Mouse (Mus musculus) hindbrain, embryonic 10.5 days (tissue): ENCODE data around the gene Nmnat2. TPM values are rescaled to one million over a fixed set of nuclear protein-coding genes. Genes with fewer than 3 reads are reported as not detected.

Experiments used
- DNase-seq: peaks from one replicate; pipeline ENCODE4 v3.0.0-alpha.2; 2017; ENCODE audit warnings: low spot score
- H3K27ac ChIP-seq: fragments of 300-500 bp; sonication (generic); 2 replicates; pipeline ENCODE4 v1.5.1; 2016; ENCODE audit warnings: mild to moderate bottlenecking, moderate library complexity
- H3K27me3 ChIP-seq: fragments of 300-500 bp; sonication (generic); 2 replicates; pipeline ENCODE4 v1.6.1; 2016; ENCODE audit warnings: mild to moderate bottlenecking; ENCODE audit not compliant: poor library complexity, insufficient read depth, severe bottlenecking
- H3K36me3 ChIP-seq: fragments of 300-500 bp; sonication (generic); 2 replicates; pipeline ENCODE4 v1.6.1; 2016; ENCODE audit warnings: mild to moderate bottlenecking, moderate library complexity
- H3K4me1 ChIP-seq: fragments of 300-500 bp; sonication (generic); replicated peaks from 2 replicates; pipeline ENCODE4 v1.6.1; 2016; ENCODE audit warnings: mild to moderate bottlenecking
- H3K4me3 ChIP-seq: fragments of 300-500 bp; sonication (generic); 2 replicates; pipeline ENCODE4 v1.5.1; 2016; ENCODE audit warnings: mild to moderate bottlenecking, moderate library complexity
- H3K9me3 ChIP-seq: fragments of 300-500 bp; sonication (generic); 2 replicates; pipeline ENCODE4 v1.6.1; 2016; ENCODE audit warnings: mild to moderate bottlenecking, moderate library complexity
- WGBS: fragments of 180-500 bp; shearing (Covaris S2); methylation state at CpG from one replicate; pipeline ENCODE4 v1.1.7; 2016; 5-methylcytosine and 5-hydroxymethylcytosine counted together
- polyA plus RNA-seq: library from polyadenylated mRNA; unstranded; fragments of >200 nt; fragmentation: Nextera tagmentation; extraction: Ambion mirVana; gene quantifications from 2 replicates; pipeline ENCODE4 v1.2.1, GENCODE M21; 2016

Gene Nmnat2
- polyA plus RNA-seq, 1 experiment from 2014 or later, result 20.6 TPM

- DNase-seq, result no peak
- H3K9me3 ChIP-seq, result no peaks in the 10 kb centered on the region
- no peak overlapping the region for H3K27ac ChIP-seq
- H3K27me3 ChIP-seq, result peaks cover 19% of the 10 kb centered on the region
- no peak overlapping the region for H3K4me3 ChIP-seq
- H3K36me3 ChIP-seq, result no peaks in the 10 kb centered on the region
- 39% methylated on average over 6 of the region's 6 CpGs for WGBS
- H3K4me1 ChIP-seq, result peaks cover 66% of the 10 kb centered on the region
Measured at GRCm38 (mm10) chr1:153095328-153095727, 140.5 kb downstream of the Nmnat2 start.

- Histone ChIP-seq H3K4me3 (no peak overlapping the region), H3K4me1 (peaks cover 61% of the 10 kb centered on the region), H3K27me3 (peaks cover 19% of the 10 kb centered on the region), H3K9me3 (no peaks in the 10 kb centered on the region), H3K27ac (peak overlapping the region; percentile 5; the same call in 1 of the 2 replicates), H3K36me3 (no peaks in the 10 kb centered on the region)
- peak; percentile 14 for DNase-seq
- 19% methylated on average over 16 of the region's 16 CpGs for WGBS
Measured at GRCm38 (mm10) chr1:153095826-153096727, 141.3 kb downstream of the Nmnat2 start.

DNA sequence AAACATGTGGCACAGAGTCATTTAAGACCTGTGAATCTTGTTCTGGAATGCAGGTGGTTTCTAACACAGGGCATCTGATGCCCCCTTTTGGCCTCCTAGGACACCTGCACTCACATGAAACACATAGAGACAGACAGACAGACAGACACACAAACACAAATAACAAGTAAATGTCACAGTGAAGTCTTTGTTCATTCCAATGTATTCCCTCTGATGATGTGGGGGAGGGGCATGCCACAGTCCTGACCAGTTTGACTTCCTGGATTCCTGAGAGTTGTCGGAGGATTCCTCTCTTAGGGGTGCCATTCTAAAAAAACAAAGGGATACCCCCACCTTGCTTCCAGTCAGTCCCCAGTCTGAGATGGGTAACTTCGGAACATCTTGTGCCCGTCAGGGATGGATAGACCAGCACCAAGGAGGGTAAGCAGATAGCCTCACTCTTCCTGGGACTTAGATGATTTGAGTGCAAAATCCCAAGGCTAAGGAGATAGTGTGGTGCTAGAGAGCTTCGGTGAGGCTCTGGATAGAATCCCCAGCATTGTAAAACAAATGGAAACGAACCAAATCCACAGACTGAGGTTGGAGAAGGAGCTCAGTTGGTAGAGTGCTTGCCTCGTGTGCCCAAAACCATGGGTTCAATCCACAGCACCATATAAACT, 142.4 kb downstream of the Nmnat2 start:
- DNase-seq, result no peak
- WGBS, result 92% methylated on average over 6 of the region's 6 CpGs
- peaks cover 55% of the 10 kb centered on the region for H3K4me1 ChIP-seq
- H3K9me3 ChIP-seq, result no peaks in the 10 kb centered on the region
- H3K4me3 ChIP-seq, result no peak overlapping the region
- H3K36me3 ChIP-seq, result no peaks in the 10 kb centered on the region
- no peak overlapping the region for H3K27ac ChIP-seq
- peaks cover 19% of the 10 kb centered on the region for H3K27me3 ChIP-seq

GRCm38 (mm10) chr1:153098586-153098985, 143.8 kb downstream of the Nmnat2 start:
- peak overlapping the region; percentile 51 for H3K27ac ChIP-seq
- WGBS, result 32% methylated on average over 11 of the region's 11 CpGs
- H3K9me3 ChIP-seq, result no peaks in the 10 kb centered on the region
- H3K27me3 ChIP-seq, result peaks cover 19% of the 10 kb centered on the region
- no peak overlapping the region for H3K4me3 ChIP-seq
- peak; percentile 26 for DNase-seq
- no peaks in the 10 kb centered on the region for H3K36me3 ChIP-seq
- peaks cover 43% of the 10 kb centered on the region for H3K4me1 ChIP-seq

- H3K36me3 ChIP-seq, result no peaks in the 10 kb centered on the region
- peaks cover 3% of the 10 kb centered on the region; the same call in 1 of the 2 replicates for H3K27me3 ChIP-seq
- no peak overlapping the region for H3K4me3 ChIP-seq
- H3K27ac ChIP-seq, result peak overlapping the region; percentile 54; the same call in 1 of the 2 replicates
- WGBS, result 63% methylated on average over 9 of the region's 9 CpGs
- H3K9me3 ChIP-seq, result no peaks in the 10 kb centered on the region
- H3K4me1 ChIP-seq, result peaks cover 29% of the 10 kb centered on the region
- no peak for DNase-seq
Measured at GRCm38 (mm10) chr1:153100912-153101311, 146.1 kb downstream of the Nmnat2 start.

DNA sequence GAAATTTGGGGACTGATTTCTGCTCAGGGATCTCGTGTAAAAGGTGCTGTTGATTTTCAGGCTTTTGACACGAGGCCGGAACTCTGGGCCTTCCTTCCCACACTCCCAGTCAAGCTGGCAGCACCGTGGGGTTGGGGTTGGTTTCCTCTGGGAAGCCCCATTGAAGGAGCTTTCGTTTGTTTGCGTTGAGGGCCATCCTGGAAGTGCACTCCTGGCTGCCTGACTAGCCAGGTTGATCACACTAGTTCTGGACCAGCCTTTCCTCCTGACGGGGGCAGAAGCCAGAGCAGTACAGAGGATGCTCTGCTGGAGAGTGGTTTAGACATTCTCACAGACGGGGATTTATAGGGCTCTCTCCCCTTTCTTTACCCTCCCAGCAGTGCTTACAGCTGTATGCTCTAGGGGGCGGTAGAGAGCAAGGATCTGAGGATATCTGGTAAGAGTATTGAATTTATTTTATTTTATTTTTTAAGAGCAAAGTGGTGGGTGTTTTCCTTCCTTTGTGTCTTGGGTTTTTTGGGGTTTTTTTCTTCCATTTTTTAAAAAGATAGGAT, 146.6 kb downstream of the Nmnat2 start:
- peak overlapping the region; percentile 54; the same call in 1 of the 2 replicates for H3K27ac ChIP-seq
- no peaks in the 10 kb centered on the region for H3K9me3 ChIP-seq
- peaks cover 24% of the 10 kb centered on the region for H3K4me1 ChIP-seq
- no peaks in the 10 kb centered on the region for H3K36me3 ChIP-seq
- 44% methylated on average over 9 of the region's 9 CpGs for WGBS
- H3K27me3 ChIP-seq, result no peaks in the 10 kb centered on the region
- no peak overlapping the region for H3K4me3 ChIP-seq
- peak; percentile 39 for DNase-seq

GRCm38 (mm10) chr1:153102296-153103185, 147.7 kb downstream of the Nmnat2 start:
- peaks cover 24% of the 10 kb centered on the region for H3K4me1 ChIP-seq
- 95% methylated on average over 17 of the region's 17 CpGs for WGBS
- DNase-seq, result no peak
- no peaks in the 10 kb centered on the region for H3K9me3 ChIP-seq
- H3K27me3 ChIP-seq, result no peaks in the 10 kb centered on the region
- peak overlapping the region; percentile 23; the same call in 1 of the 2 replicates for H3K27ac ChIP-seq
- no peaks in the 10 kb centered on the region for H3K36me3 ChIP-seq
- no peak overlapping the region for H3K4me3 ChIP-seq

- DNase-seq, result no peak
- Histone ChIP-seq H3K36me3 (no peaks in the 10 kb centered on the region), H3K4me3 (no peak overlapping the region), H3K9me3 (no peaks in the 10 kb centered on the region), H3K4me1 (peaks cover 27% of the 10 kb centered on the region), H3K27ac (no peak overlapping the region), H3K27me3 (no peaks in the 10 kb centered on the region)
- WGBS, result 93% methylated on average over 8 of the region's 8 CpGs
Measured at GRCm38 (mm10) chr1:153103186-153103554, 148.4 kb downstream of the Nmnat2 start.

GRCm38 (mm10) chr1:153104804-153105203, 150.0 kb downstream of the Nmnat2 start:
- Histone ChIP-seq H3K9me3 (no peaks in the 10 kb centered on the region), H3K27ac (no peak overlapping the region), H3K4me3 (no peak overlapping the region), H3K4me1 (peaks cover 18% of the 10 kb centered on the region), H3K36me3 (no peaks in the 10 kb centered on the region), H3K27me3 (no peaks in the 10 kb centered on the region)
- WGBS, result 81% methylated on average over 12 of the region's 12 CpGs
- DNase-seq, result no peak

DNA sequence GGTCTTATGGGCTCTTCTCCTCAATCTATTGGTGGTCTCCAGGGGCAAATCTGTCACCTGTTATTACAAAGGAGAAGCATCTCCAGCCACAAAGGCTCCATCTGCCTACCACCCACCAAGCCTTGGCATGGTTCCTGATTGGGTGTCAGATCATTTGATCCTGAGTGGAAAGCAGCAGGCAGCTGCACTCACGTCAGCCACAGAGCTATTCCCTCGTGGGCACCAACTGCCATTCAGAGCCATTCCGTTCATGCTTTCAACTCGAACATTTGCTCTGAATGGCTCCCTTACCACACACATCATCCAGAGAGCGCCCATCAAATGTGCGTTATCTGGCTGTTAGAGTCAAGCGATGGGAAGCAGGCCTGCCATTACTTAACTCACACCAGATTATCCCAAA, 153.1 kb downstream of the Nmnat2 start:
- Histone ChIP-seq H3K36me3 (no peaks in the 10 kb centered on the region), H3K4me3 (no peak overlapping the region), H3K9me3 (no peaks in the 10 kb centered on the region), H3K27me3 (no peaks in the 10 kb centered on the region), H3K4me1 (peaks cover 13% of the 10 kb centered on the region), H3K27ac (no peak overlapping the region; the same call in 1 of the 2 replicates)
- no peak for DNase-seq
- WGBS, result 67% methylated on average over 7 of the region's 7 CpGs

- H3K4me3 ChIP-seq, result no peak overlapping the region
- no peak for DNase-seq
- no peak overlapping the region for H3K27ac ChIP-seq
- no peaks in the 10 kb centered on the region for H3K27me3 ChIP-seq
- H3K4me1 ChIP-seq, result peaks cover 10% of the 10 kb centered on the region
- no peaks in the 10 kb centered on the region for H3K36me3 ChIP-seq
- no peaks in the 10 kb centered on the region for H3K9me3 ChIP-seq
- WGBS, result 84% methylated on average over 5 of the region's 5 CpGs
Measured at GRCm38 (mm10) chr1:153109346-153109745, 154.6 kb downstream of the Nmnat2 start.

DNA sequence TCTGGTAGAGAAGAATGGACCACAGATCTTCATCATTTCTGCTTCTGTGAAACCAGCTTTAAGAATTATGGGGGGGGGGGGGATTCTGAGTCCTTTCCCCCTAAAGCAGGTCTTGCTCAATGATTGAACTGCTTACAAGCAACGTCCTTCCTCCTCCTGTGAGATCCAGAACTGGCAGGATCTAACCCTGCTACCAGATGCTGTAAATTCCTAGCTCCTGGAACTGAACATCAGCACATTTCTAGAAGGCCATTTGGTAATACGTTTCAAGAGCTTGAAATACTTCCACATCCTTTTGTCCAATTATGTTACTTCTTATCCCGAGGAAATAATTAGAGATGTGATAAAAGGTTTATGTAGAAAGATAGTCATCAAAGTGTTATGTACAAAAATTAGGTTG, 155.0 kb downstream of the Nmnat2 start:
- Histone ChIP-seq H3K36me3 (no peaks in the 10 kb centered on the region), H3K4me3 (no peak overlapping the region), H3K9me3 (no peaks in the 10 kb centered on the region), H3K4me1 (peaks cover 7% of the 10 kb centered on the region), H3K27ac (no peak overlapping the region), H3K27me3 (no peaks in the 10 kb centered on the region)
- no peak for DNase-seq
- 79% methylated on average over 3 of the region's 3 CpGs for WGBS
